Mouse (Mus musculus): ENCODE data around the gene Tmem145.
A peak's percentile ranks its signal among the peaks of the same experiment; 100 is the strongest.
"Not testable (repeated sequence)": the region's sequence is repeated elsewhere in the genome, so short reads cannot be mapped to it uniquely, and the experiment has no call there.

Tmem145 gene

GRCm38 (mm10) chr7:25305956-25306613, at the start of gene Tmem145:
Gene Tmem145 (plus strand): TSS chr7:25306106.
- DNase-seq (ENCODE audit: low read depth, low spot score), result peak; percentile 65

GRCm38 (mm10) chr7:25261896-25262295, 44.0 kb upstream of the Tmem145 start:
- no peak for DNase-seq (ENCODE audit: low read depth, low spot score)

GRCm38 (mm10) chr7:25263968-25264870, 41.7 kb upstream of the Tmem145 start:
- DNase-seq (ENCODE audit: low read depth, low spot score), result no peak

GRCm38 (mm10) chr7:25265743-25266142, 40.2 kb upstream of the Tmem145 start:
- not testable (repeated sequence) for DNase-seq (ENCODE audit: low read depth, low spot score)

GRCm38 (mm10) chr7:25266180-25266962, 39.5 kb upstream of the Tmem145 start:
- no peak for DNase-seq (ENCODE audit: low read depth, low spot score)

- peak; percentile 99 for DNase-seq (ENCODE audit: low read depth, low spot score)
Measured at GRCm38 (mm10) chr7:25267301-25267750, 38.6 kb upstream of the Tmem145 start, which contains the start of gene Cic. Gene Cic (plus strand): TSS chr7:25267704.

GRCm38 (mm10) chr7:25267751-25268463, 38.0 kb upstream of the Tmem145 start:
- DNase-seq (ENCODE audit: low read depth, low spot score), result peak; percentile 99

- no peak for DNase-seq (ENCODE audit: low read depth, low spot score)
Measured at GRCm38 (mm10) chr7:25268588-25268987, 37.3 kb upstream of the Tmem145 start.

- DNase-seq (ENCODE audit: low read depth, low spot score), result peak; percentile 50
Measured at GRCm38 (mm10) chr7:25269029-25269428, 36.9 kb upstream of the Tmem145 start.

- DNase-seq (ENCODE audit: low read depth, low spot score), result peak; percentile 67
Measured at GRCm38 (mm10) chr7:25269545-25270271, 36.2 kb upstream of the Tmem145 start.

- no peak for DNase-seq (ENCODE audit: low read depth, low spot score)
Measured at GRCm38 (mm10) chr7:25270652-25271633, 35.0 kb upstream of the Tmem145 start.

- DNase-seq (ENCODE audit: low read depth, low spot score), result no peak
Measured at GRCm38 (mm10) chr7:25271651-25272444, 34.1 kb upstream of the Tmem145 start.

GRCm38 (mm10) chr7:25272445-25273258, 33.3 kb upstream of the Tmem145 start:
- DNase-seq (ENCODE audit: low read depth, low spot score), result no peak

- DNase-seq (ENCODE audit: low read depth, low spot score), result no peak
Measured at GRCm38 (mm10) chr7:25273259-25274241, 32.4 kb upstream of the Tmem145 start.

GRCm38 (mm10) chr7:25274571-25274970, 31.3 kb upstream of the Tmem145 start:
- peak; percentile 72 for DNase-seq (ENCODE audit: low read depth, low spot score)

GRCm38 (mm10) chr7:25274996-25275395, 30.9 kb upstream of the Tmem145 start:
- DNase-seq (ENCODE audit: low read depth, low spot score), result no peak
